Mouse (Mus musculus): ENCODE measurements around the gene Insm1. TPM values are rescaled to one million over a fixed set of nuclear protein-coding genes. Genes with fewer than 3 reads are reported as not detected.

Gene Insm1
- polyA plus RNA-seq, 1 experiment from 2014 or later, result 4.0 TPM

- H3K4me1 ChIP-seq (replicated peaks), result peaks cover 67% of the 10 kb centered on the region
- under 1% methylated on average over 40 of the region's 40 CpGs for WGBS
- 0 out of 2 replicates have a peak, but pooled peaks have one; percentile 5 for ATAC-seq (ENCODE audit: low FRiP score)
Observed at GRCm38 (mm10) chr2:146218161-146218691, 3.5 kb upstream of the Insm1 start.

GRCm38 (mm10) chr2:146218881-146219535 is 2.7 kb upstream of the Insm1 start:
- H3K36me3 ChIP-seq, result no peaks in the 10 kb centered on the region
- no peak overlapping the region for H3K9ac ChIP-seq
- H3K27me3 ChIP-seq, result peaks cover 44% of the 10 kb centered on the region
- H3K4me3 ChIP-seq, result no peak overlapping the region
- WGBS, result 2% methylated on average over 19 of the region's 19 CpGs
- H3K4me2 ChIP-seq, result peak overlapping the region; percentile 54
- peaks cover 74% of the 10 kb centered on the region for H3K4me1 ChIP-seq (replicated peaks)
- no peak overlapping the region for H3K27ac ChIP-seq
- H3K9me3 ChIP-seq, result no peaks in the 10 kb centered on the region
- no peak for ATAC-seq (ENCODE audit: low FRiP score)

More at GRCm38 (mm10) chr2:146218161-146218691, 3.5 kb upstream of the Insm1 start:
- H3K4me3 ChIP-seq, result peak overlapping the region; percentile 30
- peak overlapping the region; percentile 54 for H3K4me2 ChIP-seq
- peak overlapping the region; percentile 63 for H3K9ac ChIP-seq
- H3K9me3 ChIP-seq, result no peaks in the 10 kb centered on the region
- H3K27me3 ChIP-seq, result peaks cover 46% of the 10 kb centered on the region
- H3K36me3 ChIP-seq, result no peaks in the 10 kb centered on the region
- peak overlapping the region; percentile 79 for H3K27ac ChIP-seq

- peaks cover 71% of the 10 kb centered on the region for H3K4me1 ChIP-seq (replicated peaks)
- 11% methylated on average over 11 of the region's 11 CpGs for WGBS
- no peak overlapping the region for H3K4me2 ChIP-seq
- H3K9me3 ChIP-seq, result no peaks in the 10 kb centered on the region
- H3K9ac ChIP-seq, result no peak overlapping the region
- ATAC-seq (ENCODE audit: low FRiP score), result no peak
- H3K27me3 ChIP-seq, result peaks cover 44% of the 10 kb centered on the region
- H3K36me3 ChIP-seq, result no peaks in the 10 kb centered on the region
- H3K4me3 ChIP-seq, result no peak overlapping the region
- H3K27ac ChIP-seq, result no peak overlapping the region
Observed at GRCm38 (mm10) chr2:146219791-146220190, 1.9 kb upstream of the Insm1 start.

GRCm38 (mm10) chr2:146220591-146221075 is 1.1 kb upstream of the Insm1 start:
- H3K9ac ChIP-seq, result peak overlapping the region; percentile 95
- H3K4me1 ChIP-seq (replicated peaks), result peaks cover 75% of the 10 kb centered on the region
- H3K4me3 ChIP-seq, result peak overlapping the region; percentile 76
- H3K27ac ChIP-seq, result peak overlapping the region; percentile 97
- H3K4me2 ChIP-seq, result peak overlapping the region; percentile 90
- ATAC-seq (ENCODE audit: low FRiP score), result no peak
- peaks cover 47% of the 10 kb centered on the region for H3K27me3 ChIP-seq
- H3K9me3 ChIP-seq, result no peaks in the 10 kb centered on the region
- no peaks in the 10 kb centered on the region for H3K36me3 ChIP-seq
- 1% methylated on average over 24 of the region's 24 CpGs for WGBS

GRCm38 (mm10) chr2:146221929-146222278 is 183 bp downstream of the Insm1 start:
- peak overlapping the region; percentile 97 for H3K27ac ChIP-seq
- H3K9me3 ChIP-seq, result no peaks in the 10 kb centered on the region
- 2% methylated on average over 40 of the region's 44 CpGs for WGBS
- H3K27me3 ChIP-seq, result peaks cover 49% of the 10 kb centered on the region
- H3K4me2 ChIP-seq, result peak overlapping the region; percentile 90
- no peaks in the 10 kb centered on the region for H3K36me3 ChIP-seq
- peak overlapping the region; percentile 76 for H3K4me3 ChIP-seq
- peak; percentile 75 for ATAC-seq (ENCODE audit: low FRiP score)
- H3K9ac ChIP-seq, result peak overlapping the region; percentile 95
- peaks cover 77% of the 10 kb centered on the region for H3K4me1 ChIP-seq (replicated peaks)

- ATAC-seq (ENCODE audit: low FRiP score), result peak; percentile 19
- Histone ChIP-seq H3K9me3 (no peaks in the 10 kb centered on the region), H3K27ac (peak overlapping the region; percentile 97), H3K36me3 (no peaks in the 10 kb centered on the region), H3K4me1 (replicated peaks) (peaks cover 74% of the 10 kb centered on the region), H3K27me3 (peaks cover 55% of the 10 kb centered on the region), H3K4me2 (peak overlapping the region; percentile 90), H3K4me3 (peak overlapping the region; percentile 76), H3K9ac (peak overlapping the region; percentile 95)
- under 1% methylated on average over 121 of the region's 133 CpGs for WGBS
Observed at GRCm38 (mm10) chr2:146222279-146223175, 806 bp downstream of the Insm1 start.

GRCm38 (mm10) chr2:146223176-146223905 is 1.6 kb downstream of the Insm1 start:
- peak overlapping the region; percentile 97 for H3K27ac ChIP-seq
- peaks cover 63% of the 10 kb centered on the region for H3K27me3 ChIP-seq
- WGBS, result under 1% methylated on average over 70 of the region's 75 CpGs
- peak overlapping the region; percentile 95 for H3K9ac ChIP-seq
- no peaks in the 10 kb centered on the region for H3K36me3 ChIP-seq
- peak; percentile 6; the same call in 1 of the 2 replicates for ATAC-seq (ENCODE audit: low FRiP score)
- H3K4me1 ChIP-seq (replicated peaks), result peaks cover 66% of the 10 kb centered on the region
- peak overlapping the region; percentile 76 for H3K4me3 ChIP-seq
- H3K9me3 ChIP-seq, result no peaks in the 10 kb centered on the region
- peak overlapping the region; percentile 90 for H3K4me2 ChIP-seq

GRCm38 (mm10) chr2:146224141-146224540 is 2.4 kb downstream of the Insm1 start:
- H3K9me3 ChIP-seq, result no peaks in the 10 kb centered on the region
- peaks cover 58% of the 10 kb centered on the region for H3K4me1 ChIP-seq (replicated peaks)
- ATAC-seq (ENCODE audit: low FRiP score), result no peak
- peak overlapping the region; percentile 97 for H3K27ac ChIP-seq
- H3K27me3 ChIP-seq, result peaks cover 67% of the 10 kb centered on the region
- peak overlapping the region; percentile 90 for H3K4me2 ChIP-seq
- WGBS, result 8% methylated on average over 7 of the region's 7 CpGs
- peak overlapping the region; percentile 95 for H3K9ac ChIP-seq
- no peaks in the 10 kb centered on the region for H3K36me3 ChIP-seq
- peak overlapping the region; percentile 76 for H3K4me3 ChIP-seq

GRCm38 (mm10) chr2:146225818-146226217 is 4.1 kb downstream of the Insm1 start:
- H3K9me3 ChIP-seq, result no peaks in the 10 kb centered on the region
- ATAC-seq (ENCODE audit: low FRiP score), result no peak
- H3K4me3 ChIP-seq, result peak overlapping the region; percentile 76
- H3K4me2 ChIP-seq, result peak overlapping the region; percentile 90
- no peaks in the 10 kb centered on the region for H3K36me3 ChIP-seq
- H3K4me1 ChIP-seq (replicated peaks), result peaks cover 48% of the 10 kb centered on the region
- WGBS, result 9% methylated on average over 6 of the region's 6 CpGs
- peaks cover 63% of the 10 kb centered on the region for H3K27me3 ChIP-seq
- peak overlapping the region; percentile 36; the same call in 1 of the 2 replicates for H3K9ac ChIP-seq
- no peak overlapping the region for H3K27ac ChIP-seq

- Histone ChIP-seq H3K27me3 (peaks cover 64% of the 10 kb centered on the region), H3K36me3 (no peaks in the 10 kb centered on the region), H3K4me2 (peak overlapping the region; percentile 90; the same call in 1 of the 2 replicates), H3K9ac (no peak overlapping the region), H3K27ac (no peak overlapping the region), H3K4me3 (no peak overlapping the region), H3K9me3 (no peaks in the 10 kb centered on the region), H3K4me1 (replicated peaks) (peaks cover 42% of the 10 kb centered on the region)
- 10% methylated on average over 9 of the region's 9 CpGs for WGBS
- ATAC-seq (ENCODE audit: low FRiP score), result no peak
Observed at GRCm38 (mm10) chr2:146226484-146226883, 4.8 kb downstream of the Insm1 start.

- Histone ChIP-seq H3K4me2 (no peak overlapping the region), H3K4me3 (no peak overlapping the region), H3K4me1 (replicated peaks) (peaks cover 37% of the 10 kb centered on the region), H3K9ac (no peak overlapping the region), H3K36me3 (no peaks in the 10 kb centered on the region), H3K27ac (no peak overlapping the region), H3K27me3 (peaks cover 65% of the 10 kb centered on the region), H3K9me3 (no peaks in the 10 kb centered on the region)
- 57% methylated on average over 3 of the region's 3 CpGs for WGBS
- ATAC-seq (ENCODE audit: low FRiP score), result no peak
Observed at GRCm38 (mm10) chr2:146227646-146228045, 5.9 kb downstream of the Insm1 start.

Data from hindbrain, embryonic 13.5 days (tissue).